Mouse (Mus musculus) forebrain, embryonic 16.5 days (tissue): ENCODE data around the gene Stard9. TPM values are rescaled to one million over a fixed set of nuclear protein-coding genes. Genes with fewer than 3 reads are reported as not detected.
A peak's percentile ranks its signal among the peaks of the same experiment; 100 is the strongest.

Source experiments
- ATAC-seq: fragments of 200-750 bp; cut with Nextera tagmentation; 2 replicates; pipeline ENCODE4 v1.8.0; 2017; ENCODE audit warnings: mild to moderate bottlenecking, moderate library complexity
- H3K27ac ChIP-seq: fragments of 300-500 bp; sonication (generic); 2 replicates; pipeline ENCODE4 v1.5.1; 2014; ENCODE audit warnings: low read length, control low read depth
- H3K27me3 ChIP-seq: fragments of 300-500 bp; sonication (generic); replicated peaks from 2 replicates; pipeline ENCODE4 v1.6.1; 2014; ENCODE audit warnings: low read length; ENCODE audit not compliant: control insufficient read depth, insufficient read depth
- H3K36me3 ChIP-seq: fragments of 300-500 bp; sonication (generic); 2 replicates; pipeline ENCODE4 v1.6.1; 2014; ENCODE audit not compliant: control insufficient read depth, insufficient read depth
- H3K4me1 ChIP-seq: fragments of 300-500 bp; sonication (generic); replicated peaks from 2 replicates; pipeline ENCODE4 v1.6.1; 2014; ENCODE audit warnings: low read length; ENCODE audit not compliant: control insufficient read depth, insufficient read depth
- H3K4me2 ChIP-seq: fragments of 300-500 bp; sonication (generic); 2 replicates; pipeline ENCODE4 v1.6.1; 2014; ENCODE audit warnings: mild to moderate bottlenecking, low read length, control low read depth
- H3K4me3 ChIP-seq: fragments of 300-500 bp; sonication (generic); replicated peaks from 2 replicates; pipeline ENCODE4 v1.5.1; 2014; ENCODE audit warnings: mild to moderate bottlenecking, low read length, control low read depth
- H3K9ac ChIP-seq: fragments of 300-500 bp; sonication (generic); replicated peaks from 2 replicates; pipeline ENCODE4 v1.6.1; 2014; ENCODE audit warnings: low read depth, low read length, control low read depth
- H3K9me3 ChIP-seq: fragments of 300-500 bp; sonication (generic); 2 replicates; pipeline ENCODE4 v1.6.1; 2016; ENCODE audit warnings: low read length; ENCODE audit not compliant: control insufficient read depth
- WGBS: fragments of 180-500 bp; shearing (Covaris S2); extraction: QIAGEN DNeasy Blood & Tissue Kit; methylation state at CpG from one replicate; pipeline ENCODE4 v1.1.7; 2014; 5-methylcytosine and 5-hydroxymethylcytosine counted together
- polyA plus RNA-seq: library from polyadenylated mRNA; unstranded; fragments of >200 nt; fragmentation: Nextera tagmentation; extraction: Ambion mirVana; gene quantifications from 2 replicates; pipeline ENCODE4 v1.2.1, GENCODE M21; 2015

Gene Stard9
- polyA plus RNA-seq, 1 experiment from 2014 or later = 4.2 TPM

- Histone ChIP-seq H3K36me3 (peaks cover 10% of the 10 kb centered on the region), H3K4me2 (no peak overlapping the region), H3K9me3 (no peaks in the 10 kb centered on the region), H3K9ac (no peak overlapping the region), H3K27ac (no peak overlapping the region), H3K27me3 (no peaks in the 10 kb centered on the region), H3K4me1 (no peaks in the 10 kb centered on the region), H3K4me3 (no peak overlapping the region)
- no peak for ATAC-seq
- 100% methylated on average over 1 of the region's 1 CpGs for WGBS
Observed at GRCm38 (mm10) chr2:120619538-120619937, 9.4 kb upstream of the Stard9 start.

GRCm38 (mm10) chr2:120622920-120623319 is 6.0 kb upstream of the Stard9 start:
- no peaks in the 10 kb centered on the region for H3K4me1 ChIP-seq
- H3K4me2 ChIP-seq = no peak overlapping the region
- H3K9me3 ChIP-seq = no peaks in the 10 kb centered on the region
- peaks cover 6% of the 10 kb centered on the region for H3K36me3 ChIP-seq
- H3K27ac ChIP-seq = no peak overlapping the region
- no peak overlapping the region for H3K9ac ChIP-seq
- no peak overlapping the region for H3K4me3 ChIP-seq
- no peak for ATAC-seq
- H3K27me3 ChIP-seq = no peaks in the 10 kb centered on the region

- WGBS = 32% methylated on average over 10 of the region's 10 CpGs
Observed at GRCm38 (mm10) chr2:120628076-120628865, 650 bp upstream of the Stard9 start.

GRCm38 (mm10) chr2:120630246-120630645 is 1.3 kb downstream of the Stard9 start:
- H3K9me3 ChIP-seq = no peaks in the 10 kb centered on the region
- no peak overlapping the region for H3K4me2 ChIP-seq
- no peak overlapping the region for H3K9ac ChIP-seq
- no peaks in the 10 kb centered on the region; the same call in 1 of the 2 replicates for H3K36me3 ChIP-seq
- no peaks in the 10 kb centered on the region for H3K27me3 ChIP-seq
- WGBS = 81% methylated on average over 2 of the region's 2 CpGs
- no peak overlapping the region for H3K4me3 ChIP-seq
- no peak overlapping the region for H3K27ac ChIP-seq
- peaks cover 8% of the 10 kb centered on the region for H3K4me1 ChIP-seq
- no peak for ATAC-seq

More at GRCm38 (mm10) chr2:120628076-120628865, 650 bp upstream of the Stard9 start:
- Histone ChIP-seq H3K4me2 (peak overlapping the region; percentile 76), H3K4me1 (peaks cover 8% of the 10 kb centered on the region), H3K36me3 (no peaks in the 10 kb centered on the region), H3K4me3 (peak overlapping the region; percentile 67), H3K27ac (peak overlapping the region; percentile 6; the same call in 1 of the 2 replicates), H3K9me3 (no peaks in the 10 kb centered on the region), H3K27me3 (no peaks in the 10 kb centered on the region), H3K9ac (peak overlapping the region; percentile 15)
- ATAC-seq = peak; percentile 31

DNA sequence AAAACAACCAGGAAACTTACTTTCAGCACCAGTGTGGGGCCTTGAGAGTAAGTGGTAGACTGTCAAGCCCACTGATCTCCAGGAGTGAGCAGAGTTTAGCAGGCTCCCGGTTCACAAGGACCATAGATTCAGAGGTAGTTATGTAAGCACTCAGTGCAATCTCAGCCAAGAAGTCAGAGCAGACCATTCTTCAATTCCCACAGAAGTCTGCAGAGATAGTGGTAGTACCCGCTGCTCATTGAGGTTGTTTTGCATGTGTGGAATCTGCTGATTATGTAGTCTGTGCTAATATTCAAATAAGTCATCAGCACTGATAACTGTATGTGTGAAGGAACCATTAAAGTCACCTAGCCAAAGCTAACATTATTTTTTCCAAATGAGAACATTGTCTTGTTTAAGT is 1.7 kb downstream of the Stard9 start:
- Histone ChIP-seq H3K4me3 (no peak overlapping the region), H3K27me3 (no peaks in the 10 kb centered on the region), H3K9me3 (no peaks in the 10 kb centered on the region), H3K4me2 (no peak overlapping the region), H3K36me3 (no peaks in the 10 kb centered on the region; the same call in 1 of the 2 replicates), H3K9ac (no peak overlapping the region), H3K27ac (no peak overlapping the region), H3K4me1 (peaks cover 8% of the 10 kb centered on the region)
- 71% methylated on average over 2 of the region's 2 CpGs for whole genome bisulfite sequencing
- no peak for ATAC-seq

- Histone ChIP-seq H3K4me1 (peaks cover 8% of the 10 kb centered on the region), H3K9me3 (no peaks in the 10 kb centered on the region), H3K9ac (no peak overlapping the region), H3K27ac (no peak overlapping the region), H3K4me2 (no peak overlapping the region), H3K36me3 (no peaks in the 10 kb centered on the region; the same call in 1 of the 2 replicates), H3K4me3 (no peak overlapping the region), H3K27me3 (no peaks in the 10 kb centered on the region)
- ATAC-seq = no peak
- WGBS = 93% methylated on average over 2 of the region's 2 CpGs
Observed at GRCm38 (mm10) chr2:120631521-120631920, 2.6 kb downstream of the Stard9 start.

GRCm38 (mm10) chr2:120631957-120632356 is 3.0 kb downstream of the Stard9 start:
- no peaks in the 10 kb centered on the region for H3K9me3 ChIP-seq
- H3K4me2 ChIP-seq = no peak overlapping the region
- 85% methylated on average over 4 of the region's 4 CpGs for WGBS
- H3K9ac ChIP-seq = no peak overlapping the region
- no peak overlapping the region for H3K27ac ChIP-seq
- no peaks in the 10 kb centered on the region for H3K27me3 ChIP-seq
- H3K4me1 ChIP-seq = peaks cover 8% of the 10 kb centered on the region
- H3K36me3 ChIP-seq = no peaks in the 10 kb centered on the region; the same call in 1 of the 2 replicates
- no peak overlapping the region for H3K4me3 ChIP-seq
- no peak for ATAC-seq

DNA sequence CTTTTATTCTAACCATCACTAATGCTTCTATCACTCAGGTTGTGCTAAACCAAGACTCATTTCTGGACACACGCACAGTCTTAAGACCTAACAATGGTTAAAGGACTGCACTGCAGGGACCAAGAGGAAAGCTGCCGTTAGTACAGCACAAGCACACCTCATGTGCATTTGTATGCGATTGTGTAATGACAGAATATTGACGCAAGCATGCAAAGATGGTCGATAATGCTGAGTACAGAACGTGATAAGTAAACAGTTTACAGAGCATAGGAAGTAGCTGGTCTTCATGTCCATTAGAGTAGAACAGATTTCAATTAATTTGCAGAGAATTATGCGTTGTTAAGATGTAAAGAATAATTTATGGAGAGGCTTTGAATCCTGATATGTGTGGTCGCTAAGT is 11.9 kb downstream of the Stard9 start:
- WGBS = 85% methylated on average over 8 of the region's 8 CpGs
- Histone ChIP-seq H3K27me3 (no peaks in the 10 kb centered on the region), H3K4me1 (peaks cover 6% of the 10 kb centered on the region), H3K36me3 (no peaks in the 10 kb centered on the region), H3K4me2 (no peak overlapping the region), H3K9ac (no peak overlapping the region), H3K9me3 (no peaks in the 10 kb centered on the region), H3K27ac (no peak overlapping the region), H3K4me3 (no peak overlapping the region)
- no peak for ATAC-seq

DNA sequence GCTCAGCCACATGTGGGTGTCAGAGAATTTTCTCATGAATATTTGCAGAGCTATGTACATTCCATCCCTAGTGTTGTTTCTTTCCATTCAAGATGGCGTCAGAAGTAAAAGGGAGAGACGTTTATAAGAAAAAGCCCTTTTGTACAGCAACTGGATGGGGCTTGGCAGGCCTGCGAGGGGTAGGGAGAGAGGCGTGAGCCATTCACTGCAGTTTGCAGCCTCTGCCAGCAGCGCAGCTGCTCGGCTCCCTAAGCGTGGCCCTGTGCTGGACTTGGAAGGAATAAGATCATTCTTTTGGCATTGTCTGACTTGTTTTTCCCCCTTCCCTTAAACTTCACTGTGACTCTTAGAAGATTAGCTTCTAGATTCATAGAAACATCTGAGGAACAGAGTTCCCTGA is 14.9 kb downstream of the Stard9 start:
- H3K4me3 ChIP-seq = no peak overlapping the region
- H3K4me1 ChIP-seq = peaks cover 6% of the 10 kb centered on the region
- H3K9ac ChIP-seq = no peak overlapping the region
- no peak overlapping the region for H3K4me2 ChIP-seq
- H3K27ac ChIP-seq = no peak overlapping the region
- H3K36me3 ChIP-seq = no peaks in the 10 kb centered on the region
- H3K27me3 ChIP-seq = no peaks in the 10 kb centered on the region
- no peaks in the 10 kb centered on the region for H3K9me3 ChIP-seq
- 21% methylated on average over 7 of the region's 7 CpGs for WGBS
- peak; percentile 80 for ATAC-seq
